Comparison of ENCODE assay signal across 8 mouse cellular contexts in the genomic region with DNA sequence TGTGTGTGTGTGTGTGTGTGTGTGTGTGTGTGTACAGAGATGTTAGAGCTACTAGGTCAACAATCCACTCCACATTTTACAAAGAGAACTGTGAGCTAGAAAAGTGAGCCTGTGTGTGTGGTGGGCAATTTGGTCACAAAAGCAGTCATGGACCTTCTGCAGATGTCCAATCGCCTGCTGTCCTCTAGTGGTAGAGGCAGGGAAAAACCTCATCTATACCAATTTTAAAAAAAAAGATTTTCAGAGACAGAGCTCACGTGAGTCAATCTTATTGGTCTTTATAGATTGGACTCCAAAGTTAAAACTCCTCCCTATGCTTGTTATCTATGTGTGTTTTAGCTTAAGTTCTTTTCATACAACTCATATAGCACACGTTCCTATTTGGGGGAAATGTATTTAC.
DNase-seq lines count a peak whose midpoint lies in the region; ATAC-seq and TF ChIP-seq lines count a peak whose summit lies in the region.

No protein-coding gene starts in this region.

- intact Hi-C loops in left cerebral cortex, adult 2 months (cut with DNase I) = loop anchor here (2.0 to 5.0 kb wide), 4 partner anchors 306 to 1055 kb away; partner anchors contain the start of gene Camk2d
- intact Hi-C loops in heart, postnatal 10 days (cut with DNase I) = loop anchor here (2.0 to 5.0 kb wide), 5 partner anchors 306 to 1051 kb away; partner anchors contain the start of gene Camk2d

- no peak for DNase-seq in left cerebral cortex, adult 2 months (ENCODE audit: extremely low spot score in 1 of 2, low spot score in 2 of 2)
- DNase-seq in left cerebral cortex, adult 8-10 months (ENCODE audit: low spot score in 2 of 2) = no peak
- DNase-seq in MEL (ENCODE audit: low read depth, low spot score) = peak; percentile 62
- peak; percentile 68 to 70 for DNase-seq in cerebellum, postnatal 14 days
- peak; percentile 54 to 72 for DNase-seq in heart, postnatal 10 days
- DNase-seq in kidney, postnatal 36 days = peak; percentile 8 to 46

- H3K4me1 ChIP-seq in MEL (ENCODE audit: control insufficient read depth in 1 of 2, insufficient read depth in 2 of 2, low read length in 2 of 2) = no peaks in the 10 kb centered on the region
- H3K4me1 ChIP-seq in midbrain, embryonic 15.5 days = no peaks in the 10 kb centered on the region

- no peak overlapping the region for H3K4me2 ChIP-seq in midbrain, embryonic 15.5 days

- ATAC-seq in midbrain, embryonic 15.5 days (replicated peaks) = peak; percentile 90
- ATAC-seq in erythroblast, adult 5-6 weeks (replicated peaks; ENCODE audit: low FRiP score, poor library complexity, severe bottlenecking) = no peak

- no peak overlapping the region for H3K9ac ChIP-seq in MEL (ENCODE audit: control insufficient read depth, low read depth, low read length, poor library complexity, severe bottlenecking)
- no peak overlapping the region for H3K9ac ChIP-seq in midbrain, embryonic 15.5 days

- TF ChIP-seq EP300 in MEL (IDR thresholded peaks at IDR 0.05; ENCODE audit: low read depth in 1 of 2, low read length in 2 of 2) = no peak

- no peaks in the 10 kb centered on the region for H3K9me3 ChIP-seq in MEL (replicated peaks; ENCODE audit: insufficient read depth, low read length)
- H3K9me3 ChIP-seq in midbrain, embryonic 15.5 days = no peaks in the 10 kb centered on the region

- TF ChIP-seq CTCF in left cerebral cortex, adult 2 months (IDR thresholded peaks at IDR 0.05) = peak; percentile 85
- peak; percentile 53 to 82 (median 69) for TF ChIP-seq CTCF in MEL (IDR thresholded peaks at IDR 0.05 in 2 of 3, conservative IDR thresholded peaks at IDR 0.05 in 1 of 3; ENCODE audit: control insufficient read depth in 1 of 3, insufficient read depth in 1 of 3, low read depth in 2 of 3, low read length in 3 of 3, poor library complexity in 1 of 3, severe bottlenecking in 1 of 3)

- no peak for TF ChIP-seq POLR2A in MEL (IDR thresholded peaks at IDR 0.05; ENCODE audit: control insufficient read depth in 1 of 2, insufficient read depth in 1 of 2, low read depth in 1 of 2, low read length in 2 of 2, poor library complexity in 1 of 2)

- TF ChIP-seq RAD21 in MEL (IDR thresholded peaks at IDR 0.05; ENCODE audit: low read depth, low read length) = peak; percentile 94

- H3K4me3 ChIP-seq in left cerebral cortex, adult 2 months = no peak overlapping the region
- H3K4me3 ChIP-seq in MEL (ENCODE audit: control insufficient read depth in 1 of 2, insufficient read depth in 1 of 2, low read depth in 2 of 2, low read length in 2 of 2) = no peak overlapping the region
- no peak overlapping the region for H3K4me3 ChIP-seq in midbrain, embryonic 15.5 days

- no peak overlapping the region for H3K27ac ChIP-seq in left cerebral cortex, adult 2 months
- no peak overlapping the region for H3K27ac ChIP-seq in MEL (ENCODE audit: control insufficient read depth, low read depth, low read length)
- no peak overlapping the region for H3K27ac ChIP-seq in midbrain, embryonic 15.5 days

- H3K36me3 ChIP-seq in MEL (ENCODE audit: control insufficient read depth in 1 of 2, insufficient read depth in 2 of 2, low read length in 2 of 2) = no peaks in the 10 kb centered on the region
- no peaks in the 10 kb centered on the region for H3K36me3 ChIP-seq in midbrain, embryonic 15.5 days (replicated peaks)

- H3K27me3 ChIP-seq in MEL (ENCODE audit: control insufficient read depth in 1 of 2, insufficient read depth in 2 of 2, low read length in 2 of 2) = no peaks in the 10 kb centered on the region
- H3K27me3 ChIP-seq in midbrain, embryonic 15.5 days (replicated peaks) = no peaks in the 10 kb centered on the region

- WGBS in midbrain, embryonic 15.5 days = 14% methylated on average over 3 of the region's 3 CpGs

- no peaks in the 10 kb centered on the region for H3K79me2 ChIP-seq in MEL (ENCODE audit: control insufficient read depth, insufficient read depth, low read length, poor library complexity)

TF ChIP-seq in MEL, 35 proteins besides CTCF, POLR2A, EP300 and RAD21:
- TF ChIP-seq E2F4 (IDR thresholded peaks at IDR 0.05; ENCODE audit: borderline replicate concordance, low read depth, low read length) = no peak
- peak; percentile 60; the same call in 1 of the 2 replicates for TF ChIP-seq USF1 (IDR thresholded peaks at IDR 0.05; ENCODE audit: low read depth, low read length)
- peak; percentile 95 for TF ChIP-seq BHLHE40 (IDR thresholded peaks at IDR 0.05; ENCODE audit: borderline replicate concordance, low read depth, low read length)
- TF ChIP-seq ZNF384 (IDR thresholded peaks at IDR 0.05; ENCODE audit: low read depth, low read length) = peak; percentile 90
- TF ChIP-seq POLR2AphosphoS5 (IDR thresholded peaks at IDR 0.05; ENCODE audit: borderline replicate concordance, low read depth, low read length) = no peak
- TF ChIP-seq KAT2A (conservative IDR thresholded peaks at IDR 0.05; ENCODE audit: low read depth, low read length) = no peak
- TF ChIP-seq ZC3H11A (IDR thresholded peaks at IDR 0.05; ENCODE audit: low read depth, low read length) = peak; percentile 86
- TF ChIP-seq SMC3 (IDR thresholded peaks at IDR 0.05; ENCODE audit: low read depth, low read length) = peak; percentile 85
TF ChIP-seq in MEL: peak in this region for 5.

Comparison
In these comparisons a context has a peak if more than half of its experiments do, and no peak if none do; other contexts are left out.
1. DNase-seq: peak in MEL (single experiment), cerebellum, postnatal 14 days (2 of 2), heart, postnatal 10 days (2 of 2) and kidney, postnatal 36 days (2 of 2); none in left cerebral cortex, adult 2 months (0 of 2) and left cerebral cortex, adult 8-10 months (0 of 2).